Mouse (Mus musculus): ENCODE data around the gene Ppp1r9b. TPM values are rescaled to one million over a fixed set of nuclear protein-coding genes. Genes with fewer than 3 reads are reported as not detected.

The Ppp1r9b gene
- polyA plus RNA-seq, 1 experiment from 2014 or later, result 14.4 TPM

DNA sequence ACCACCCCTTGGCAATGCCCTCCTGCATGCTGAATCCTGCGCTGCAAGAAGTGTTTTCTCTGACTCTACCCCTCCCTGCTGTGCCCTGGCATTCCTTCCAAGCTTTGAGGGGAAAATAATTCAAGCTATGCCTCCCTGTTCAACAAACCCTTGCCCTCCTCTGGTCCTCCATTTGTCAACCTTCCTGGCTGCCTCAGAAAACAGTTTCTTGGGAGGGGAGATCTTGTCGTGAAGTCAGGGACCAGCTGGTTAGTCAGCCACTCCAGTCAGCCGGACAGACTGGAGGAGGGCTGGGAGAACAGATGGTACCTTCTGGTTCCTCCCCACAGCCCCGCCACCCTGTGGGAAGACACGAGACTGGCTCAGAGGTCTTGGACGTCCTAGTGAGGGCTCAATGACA is 46.5 kb downstream of the Ppp1r9b start:
- Histone ChIP-seq H3K4me2 (ENCODE audit: low read depth, severe bottlenecking) (no peak overlapping the region), H3K27ac (replicated peaks; ENCODE audit: low read depth, low read length) (no peak overlapping the region), H3K4me3 (ENCODE audit: low read depth, low read length) (no peak overlapping the region), H3K27me3 (ENCODE audit: control insufficient read depth, insufficient read depth, low read length) (no peaks in the 10 kb centered on the region), H3K36me3 (ENCODE audit: control insufficient read depth, insufficient read depth, low read length) (no peaks in the 10 kb centered on the region; the same call in 1 of the 2 replicates), H3K9ac (ENCODE audit: low read length) (no peak overlapping the region), H3K9me3 (ENCODE audit: control insufficient read depth, low read length) (no peaks in the 10 kb centered on the region), H3K4me1 (ENCODE audit: control insufficient read depth, insufficient read depth, low read length) (peaks cover 4% of the 10 kb centered on the region; the same call in 1 of the 2 replicates)
- DNase-seq (ENCODE audit: low spot score) (no peak), ATAC-seq (ENCODE audit: insufficient number of reproducible peaks, low FRiP score, low TSS enrichment, low read depth) (no peak)
- 64% methylated on average over 6 of the region's 6 CpGs for WGBS

DNA sequence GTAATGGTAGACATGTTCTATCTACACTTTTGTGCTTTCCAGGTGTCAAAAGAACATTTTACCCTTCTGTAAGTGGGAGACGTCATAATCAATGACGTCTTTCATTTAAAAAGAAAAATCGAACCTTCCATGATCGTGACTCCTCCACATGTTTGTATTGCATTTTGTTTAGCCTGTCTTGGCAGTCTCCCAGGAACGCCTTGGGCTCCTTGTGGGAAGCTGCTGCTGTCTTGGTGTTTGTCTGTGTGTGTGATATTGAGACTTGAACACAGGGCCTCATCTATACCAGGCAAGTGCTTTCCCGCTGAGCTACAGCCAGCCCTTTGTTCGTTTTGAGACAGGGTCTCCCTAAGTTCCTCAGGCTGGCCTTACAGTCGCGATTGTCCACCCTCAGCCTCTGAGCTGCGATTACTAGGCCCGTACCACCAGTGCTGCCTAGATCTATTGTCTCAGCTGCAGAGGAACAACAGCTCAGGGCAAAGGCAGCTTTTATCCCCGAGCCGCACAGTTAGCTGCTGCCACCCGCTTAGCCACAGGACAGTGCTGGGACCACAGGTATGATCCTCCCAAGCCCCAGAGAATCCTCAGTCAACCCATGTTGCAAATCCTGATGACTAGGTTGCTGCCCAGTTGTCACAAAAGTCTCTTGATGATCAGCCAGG is 47.5 kb downstream of the Ppp1r9b start:
- Histone ChIP-seq H3K4me3 (ENCODE audit: low read depth, low read length) (no peak overlapping the region), H3K9ac (ENCODE audit: low read length) (no peak overlapping the region), H3K4me2 (ENCODE audit: low read depth, severe bottlenecking) (no peak overlapping the region), H3K4me1 (ENCODE audit: control insufficient read depth, insufficient read depth, low read length) (peaks cover 4% of the 10 kb centered on the region; the same call in 1 of the 2 replicates), H3K36me3 (ENCODE audit: control insufficient read depth, insufficient read depth, low read length) (no peaks in the 10 kb centered on the region; the same call in 1 of the 2 replicates), H3K9me3 (ENCODE audit: control insufficient read depth, low read length) (no peaks in the 10 kb centered on the region), H3K27ac (replicated peaks; ENCODE audit: low read depth, low read length) (no peak overlapping the region), H3K27me3 (ENCODE audit: control insufficient read depth, insufficient read depth, low read length) (no peaks in the 10 kb centered on the region)
- ATAC-seq (ENCODE audit: insufficient number of reproducible peaks, low FRiP score, low TSS enrichment, low read depth), result no peak
- DNase-seq (ENCODE audit: low spot score), result no peak
- WGBS, result 84% methylated on average over 14 of the region's 14 CpGs

DNA sequence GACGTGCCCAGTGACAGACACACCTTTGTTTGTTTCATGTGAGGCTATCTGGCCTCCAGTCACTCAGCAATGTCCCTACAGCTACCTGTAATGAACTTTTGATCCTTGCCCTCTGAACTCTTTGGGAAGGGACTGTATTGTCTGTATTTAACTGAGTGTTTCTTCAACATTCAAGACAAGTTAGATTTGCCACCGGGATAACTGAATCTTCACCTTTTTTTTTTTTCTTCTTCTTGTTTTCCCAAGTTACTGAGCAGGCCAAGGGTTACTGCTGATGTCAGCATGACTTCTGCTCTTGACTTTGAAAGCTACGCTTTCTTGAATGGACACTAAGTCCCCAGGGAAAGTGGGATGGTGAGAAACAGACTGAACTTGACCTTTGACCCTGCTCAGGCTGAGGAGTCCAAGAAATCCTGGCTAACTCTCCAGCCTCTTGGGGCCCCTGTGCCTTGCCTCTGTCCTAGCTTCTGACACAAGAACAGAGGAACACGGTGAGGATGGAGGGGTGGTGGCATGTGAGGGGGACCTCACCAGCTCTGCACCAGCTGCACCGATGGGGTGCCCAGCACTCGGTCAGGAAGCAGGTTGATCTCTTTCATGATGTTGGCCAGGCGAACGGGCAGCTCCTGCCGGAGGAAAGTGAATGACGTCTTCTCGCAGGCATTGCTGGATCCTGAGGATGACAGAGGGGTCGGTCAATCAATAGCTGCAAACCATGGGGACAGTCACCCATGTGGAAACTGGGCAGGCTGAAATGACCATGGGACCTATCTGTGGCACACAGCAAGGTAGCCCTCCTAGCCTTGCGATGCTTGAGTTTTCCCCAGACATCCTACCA is 48.2 kb downstream of the Ppp1r9b start:
- Histone ChIP-seq H3K36me3 (ENCODE audit: control insufficient read depth, insufficient read depth, low read length) (no peaks in the 10 kb centered on the region; the same call in 1 of the 2 replicates), H3K4me1 (ENCODE audit: control insufficient read depth, insufficient read depth, low read length) (peaks cover 4% of the 10 kb centered on the region; the same call in 1 of the 2 replicates), H3K4me3 (ENCODE audit: low read depth, low read length) (no peak overlapping the region), H3K27me3 (ENCODE audit: control insufficient read depth, insufficient read depth, low read length) (no peaks in the 10 kb centered on the region), H3K4me2 (ENCODE audit: low read depth, severe bottlenecking) (no peak overlapping the region), H3K27ac (replicated peaks; ENCODE audit: low read depth, low read length) (no peak overlapping the region), H3K9me3 (ENCODE audit: control insufficient read depth, low read length) (no peaks in the 10 kb centered on the region), H3K9ac (ENCODE audit: low read length) (no peak overlapping the region)
- no peak for DNase-seq (ENCODE audit: low spot score)
- WGBS, result 87% methylated on average over 13 of the region's 13 CpGs
- no peak for ATAC-seq (ENCODE audit: insufficient number of reproducible peaks, low FRiP score, low TSS enrichment, low read depth)

DNA sequence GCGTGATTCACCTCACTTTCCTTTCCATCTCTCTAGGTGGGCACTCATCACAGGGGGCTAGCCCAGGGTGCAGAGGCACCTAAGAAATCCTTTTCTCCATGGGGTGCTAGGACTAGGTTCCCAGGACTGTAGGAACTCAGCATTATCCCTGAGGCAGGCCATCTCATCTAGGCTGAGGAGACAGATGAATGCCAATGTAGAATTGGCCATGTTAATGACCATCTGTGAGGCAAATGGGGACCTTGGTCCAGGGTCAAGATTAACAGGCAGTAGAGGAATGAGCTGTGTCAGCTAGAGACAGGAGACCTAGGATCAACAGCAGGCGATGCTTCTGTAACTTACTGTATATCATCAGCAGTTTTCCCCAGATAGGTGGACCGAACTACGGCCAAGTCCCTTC is 48.9 kb downstream of the Ppp1r9b start:
- Histone ChIP-seq H3K9me3 (ENCODE audit: control insufficient read depth, low read length) (no peaks in the 10 kb centered on the region), H3K4me3 (ENCODE audit: low read depth, low read length) (no peak overlapping the region), H3K9ac (ENCODE audit: low read length) (no peak overlapping the region), H3K27ac (replicated peaks; ENCODE audit: low read depth, low read length) (no peak overlapping the region), H3K36me3 (ENCODE audit: control insufficient read depth, insufficient read depth, low read length) (no peaks in the 10 kb centered on the region; the same call in 1 of the 2 replicates), H3K27me3 (ENCODE audit: control insufficient read depth, insufficient read depth, low read length) (no peaks in the 10 kb centered on the region), H3K4me1 (ENCODE audit: control insufficient read depth, insufficient read depth, low read length) (peaks cover 4% of the 10 kb centered on the region; the same call in 1 of the 2 replicates), H3K4me2 (ENCODE audit: low read depth, severe bottlenecking) (no peak overlapping the region)
- no peak for ATAC-seq (ENCODE audit: insufficient number of reproducible peaks, low FRiP score, low TSS enrichment, low read depth)
- WGBS, result 86% methylated on average over 4 of the region's 4 CpGs
- DNase-seq (ENCODE audit: low spot score), result no peak

DNA sequence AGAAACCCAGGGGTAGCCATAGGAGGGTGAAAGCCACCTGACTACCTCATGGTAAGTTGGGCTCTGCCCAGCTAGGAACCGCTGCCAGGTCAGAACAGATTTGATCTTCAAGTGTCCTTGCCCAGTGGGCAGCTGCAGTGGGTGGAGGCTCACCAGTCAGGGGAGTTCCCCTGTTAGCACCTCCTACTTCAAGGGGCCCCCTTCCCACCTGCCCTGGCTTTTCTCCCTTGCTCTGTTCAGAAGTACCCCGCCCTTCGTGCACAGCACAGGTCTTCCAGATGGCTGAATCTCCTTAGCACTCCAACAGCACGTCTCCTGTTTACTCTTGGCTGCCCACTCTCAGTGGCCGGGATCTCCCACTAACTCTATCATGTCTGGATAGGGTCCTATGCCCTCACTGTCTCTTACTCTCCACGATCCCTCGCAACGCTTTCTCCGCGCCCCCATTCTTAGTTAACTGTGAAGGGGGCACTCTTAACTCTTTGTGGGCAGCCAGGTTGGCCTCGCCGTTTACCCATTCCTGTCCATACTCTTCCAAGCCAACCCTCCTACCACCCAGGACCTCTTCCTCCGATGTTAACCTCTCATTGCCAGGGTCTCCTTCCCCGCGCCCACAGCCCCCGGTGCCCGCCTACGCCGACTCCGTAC is 49.8 kb downstream of the Ppp1r9b start:
- Histone ChIP-seq H3K27me3 (ENCODE audit: control insufficient read depth, insufficient read depth, low read length) (no peaks in the 10 kb centered on the region), H3K4me1 (ENCODE audit: control insufficient read depth, insufficient read depth, low read length) (peaks cover 4% of the 10 kb centered on the region; the same call in 1 of the 2 replicates), H3K9me3 (ENCODE audit: control insufficient read depth, low read length) (no peaks in the 10 kb centered on the region), H3K9ac (ENCODE audit: low read length) (peak overlapping the region; percentile 52), H3K36me3 (ENCODE audit: control insufficient read depth, insufficient read depth, low read length) (no peaks in the 10 kb centered on the region; the same call in 1 of the 2 replicates), H3K4me2 (ENCODE audit: low read depth, severe bottlenecking) (peak overlapping the region; percentile 66), H3K27ac (replicated peaks; ENCODE audit: low read depth, low read length) (no peak overlapping the region), H3K4me3 (ENCODE audit: low read depth, low read length) (peak overlapping the region; percentile 59)
- DNase-seq (ENCODE audit: low spot score), result peak; percentile 45
- 1% methylated on average over 20 of the region's 20 CpGs for WGBS
- peak; percentile 5 for ATAC-seq (ENCODE audit: insufficient number of reproducible peaks, low FRiP score, low TSS enrichment, low read depth)

DNA sequence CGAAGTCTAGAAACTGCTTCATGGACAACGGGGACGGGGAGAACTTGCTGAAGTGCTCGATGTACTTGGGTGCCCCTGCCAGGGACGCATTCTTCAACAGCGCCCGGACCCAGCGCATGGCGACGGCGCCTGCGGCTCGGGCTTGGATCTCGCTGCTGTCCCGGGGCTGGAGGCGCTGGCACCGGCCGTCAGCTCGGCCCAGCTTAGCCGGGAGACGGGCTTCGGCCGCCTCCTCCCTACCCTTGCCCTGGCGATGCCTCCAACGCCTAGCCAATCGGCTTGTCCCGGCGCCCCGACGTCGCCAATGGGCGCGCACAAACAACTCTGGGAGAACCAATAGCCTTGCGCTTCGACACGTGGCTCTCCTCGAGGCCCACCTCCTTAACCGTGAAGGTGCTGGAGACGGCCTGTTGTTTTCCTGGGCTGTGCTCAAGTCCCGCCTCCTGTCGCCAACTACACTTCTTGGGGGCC is 50.3 kb downstream of the Ppp1r9b start, which contains the start of gene Pdk2:
TSS of gene Pdk2 (minus strand) at position 216 of the 471 bp plus-strand sequence.
- under 1% methylated on average over 41 of the region's 41 CpGs for WGBS
- Histone ChIP-seq H3K9me3 (ENCODE audit: control insufficient read depth, low read length) (no peaks in the 10 kb centered on the region), H3K4me2 (ENCODE audit: low read depth, severe bottlenecking) (peak within 1 kb of the TSS; percentile 66), H3K36me3 (ENCODE audit: control insufficient read depth, insufficient read depth, low read length) (no peaks in the 10 kb centered on the region), H3K27me3 (ENCODE audit: control insufficient read depth, insufficient read depth, low read length) (no peaks in the 10 kb centered on the region), H3K9ac (ENCODE audit: low read length) (peak within 1 kb of the TSS; percentile 52), H3K4me1 (ENCODE audit: control insufficient read depth, insufficient read depth, low read length) (peaks cover 4% of the 10 kb centered on the region; the same call in 1 of the 2 replicates), H3K4me3 (ENCODE audit: low read depth, low read length) (peak within 1 kb of the TSS; percentile 59), H3K27ac (replicated peaks; ENCODE audit: low read depth, low read length) (no peak within 1 kb of the TSS)
- DNase-seq (ENCODE audit: low spot score) (peak; percentile 94), ATAC-seq (ENCODE audit: insufficient number of reproducible peaks, low FRiP score, low TSS enrichment, low read depth) (peak; percentile 95)

DNA sequence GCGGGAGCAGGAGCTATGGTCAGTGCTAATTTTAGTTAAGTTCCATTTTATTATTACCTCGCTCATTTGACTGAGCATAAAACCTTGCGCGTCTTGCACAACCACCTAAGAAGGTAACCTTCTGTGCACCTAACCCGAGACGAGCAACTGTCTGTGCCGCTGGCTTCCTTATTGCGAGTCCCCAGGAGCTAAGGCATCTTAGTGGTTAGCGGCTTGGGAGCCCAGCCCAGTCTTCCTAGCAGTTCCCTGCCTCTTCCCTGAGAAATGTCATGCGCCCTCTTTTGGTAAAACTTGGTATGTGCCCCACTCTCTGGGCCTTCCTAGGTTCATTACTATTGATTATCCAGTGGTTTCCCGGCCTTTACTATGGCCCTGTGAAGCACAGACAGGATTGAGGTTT is 51.3 kb downstream of the Ppp1r9b start:
- no peak overlapping the region for H3K9ac ChIP-seq (ENCODE audit: low read length)
- under 1% methylated on average over 11 of the region's 11 CpGs for WGBS

DNA sequence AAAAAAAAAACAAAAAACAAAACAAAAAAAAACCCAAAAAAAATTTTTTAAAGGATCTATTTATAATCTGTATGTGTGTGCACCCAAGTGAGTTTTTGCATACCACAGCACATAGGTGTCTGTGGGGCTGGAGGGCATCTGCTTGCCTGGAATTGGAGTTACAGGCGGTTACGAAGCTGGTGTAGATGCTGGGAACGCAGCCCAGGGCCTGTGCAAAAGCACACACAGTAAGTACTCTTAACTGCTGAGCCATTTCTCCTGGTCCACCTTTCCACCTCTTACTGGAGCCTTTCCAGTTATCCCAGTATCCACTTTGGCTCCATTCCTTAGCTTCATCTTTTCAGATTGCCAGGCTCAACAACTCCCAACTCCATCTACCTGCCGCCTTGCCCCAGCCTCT is 52.2 kb downstream of the Ppp1r9b start:
- no peak for ATAC-seq (ENCODE audit: insufficient number of reproducible peaks, low FRiP score, low TSS enrichment, low read depth)
- DNase-seq (ENCODE audit: low spot score), result no peak
- Histone ChIP-seq H3K4me1 (ENCODE audit: control insufficient read depth, insufficient read depth, low read length) (peaks cover 4% of the 10 kb centered on the region; the same call in 1 of the 2 replicates), H3K27me3 (ENCODE audit: control insufficient read depth, insufficient read depth, low read length) (no peaks in the 10 kb centered on the region), H3K4me2 (ENCODE audit: low read depth, severe bottlenecking) (no peak overlapping the region), H3K9ac (ENCODE audit: low read length) (no peak overlapping the region), H3K9me3 (ENCODE audit: control insufficient read depth, low read length) (no peaks in the 10 kb centered on the region), H3K27ac (replicated peaks; ENCODE audit: low read depth, low read length) (no peak overlapping the region), H3K36me3 (ENCODE audit: control insufficient read depth, insufficient read depth, low read length) (no peaks in the 10 kb centered on the region), H3K4me3 (ENCODE audit: low read depth, low read length) (no peak overlapping the region)
- WGBS, result 92% methylated on average over 4 of the region's 4 CpGs

More for the DNA sequence above, 51.3 kb downstream of the Ppp1r9b start:
- DNase-seq (ENCODE audit: low spot score) (peak; percentile 90), ATAC-seq (ENCODE audit: insufficient number of reproducible peaks, low FRiP score, low TSS enrichment, low read depth) (no peak)
- Histone ChIP-seq H3K4me1 (ENCODE audit: control insufficient read depth, insufficient read depth, low read length) (peaks cover 4% of the 10 kb centered on the region; the same call in 1 of the 2 replicates), H3K4me2 (ENCODE audit: low read depth, severe bottlenecking) (peak overlapping the region; percentile 62), H3K27me3 (ENCODE audit: control insufficient read depth, insufficient read depth, low read length) (no peaks in the 10 kb centered on the region), H3K27ac (replicated peaks; ENCODE audit: low read depth, low read length) (no peak overlapping the region), H3K9me3 (ENCODE audit: control insufficient read depth, low read length) (no peaks in the 10 kb centered on the region), H3K4me3 (ENCODE audit: low read depth, low read length) (peak overlapping the region; percentile 22; the same call in 1 of the 2 replicates), H3K36me3 (ENCODE audit: control insufficient read depth, insufficient read depth, low read length) (no peaks in the 10 kb centered on the region)
